Mouse (Mus musculus): ENCODE measurements at regions not wholly inside any gene's neighbourhood (a gene's known extent, or its start where the extent isn't known, plus 50 kb on each side); places are given as distances from the start of the nearest gene placed in this dataset.

- H3K27me3 ChIP-seq (ENCODE audit: control insufficient read depth, insufficient read depth, low read length): no peaks in the 10 kb centered on the region
- H3K36me3 ChIP-seq (ENCODE audit: control insufficient read depth, insufficient read depth, low read length): no peaks in the 10 kb centered on the region
- no peak overlapping the region for H3K9ac ChIP-seq (ENCODE audit: low read length)
- H3K9me3 ChIP-seq (ENCODE audit: control insufficient read depth, low read length): no peaks in the 10 kb centered on the region
- H3K4me3 ChIP-seq (ENCODE audit: low read depth, low read length): no peak overlapping the region
- H3K4me2 ChIP-seq (ENCODE audit: low read depth, low read length, severe bottlenecking): no peak overlapping the region
- H3K27ac ChIP-seq (ENCODE audit: low read depth, low read length): no peak overlapping the region
- ATAC-seq (replicated peaks; ENCODE audit: low FRiP score) (no peak), DNase-seq (ENCODE audit: low spot score) (no peak)
- no peaks in the 10 kb centered on the region for H3K4me1 ChIP-seq (replicated peaks; ENCODE audit: control insufficient read depth, insufficient read depth, low read length)
- WGBS: 85% methylated on average over 10 of the region's 10 CpGs
These were observed 184.9 kb upstream of the Ccdc122 start for GRCm38 (mm10) chr14:76851473-76852214.

GRCm38 (mm10) chr14:76850641-76851040 is 185.9 kb upstream of the Ccdc122 start:
- Histone ChIP-seq H3K4me3 (ENCODE audit: low read depth, low read length) (no peak overlapping the region), H3K9ac (ENCODE audit: low read length) (no peak overlapping the region), H3K27me3 (ENCODE audit: control insufficient read depth, insufficient read depth, low read length) (no peaks in the 10 kb centered on the region), H3K4me1 (replicated peaks; ENCODE audit: control insufficient read depth, insufficient read depth, low read length) (no peaks in the 10 kb centered on the region), H3K9me3 (ENCODE audit: control insufficient read depth, low read length) (no peaks in the 10 kb centered on the region), H3K36me3 (ENCODE audit: control insufficient read depth, insufficient read depth, low read length) (no peaks in the 10 kb centered on the region), H3K4me2 (ENCODE audit: low read depth, low read length, severe bottlenecking) (no peak overlapping the region), H3K27ac (ENCODE audit: low read depth, low read length) (no peak overlapping the region)
- DNase-seq (ENCODE audit: low spot score) (no peak), ATAC-seq (replicated peaks; ENCODE audit: low FRiP score) (no peak)
- WGBS: 91% methylated on average over 4 of the region's 4 CpGs

GRCm38 (mm10) chr14:76850051-76850450 is 186.5 kb upstream of the Ccdc122 start:
- Histone ChIP-seq H3K4me2 (ENCODE audit: low read depth, low read length, severe bottlenecking) (no peak overlapping the region), H3K27ac (ENCODE audit: low read depth, low read length) (no peak overlapping the region), H3K9me3 (ENCODE audit: control insufficient read depth, low read length) (no peaks in the 10 kb centered on the region), H3K36me3 (ENCODE audit: control insufficient read depth, insufficient read depth, low read length) (no peaks in the 10 kb centered on the region), H3K9ac (ENCODE audit: low read length) (no peak overlapping the region), H3K4me1 (replicated peaks; ENCODE audit: control insufficient read depth, insufficient read depth, low read length) (no peaks in the 10 kb centered on the region), H3K27me3 (ENCODE audit: control insufficient read depth, insufficient read depth, low read length) (no peaks in the 10 kb centered on the region), H3K4me3 (ENCODE audit: low read depth, low read length) (no peak overlapping the region)
- 52% methylated on average over 13 of the region's 13 CpGs for WGBS
- ATAC-seq (replicated peaks; ENCODE audit: low FRiP score) (no peak), DNase-seq (ENCODE audit: low spot score) (no peak)

GRCm38 (mm10) chr14:76849636-76850035 is 186.9 kb upstream of the Ccdc122 start:
- ATAC-seq (replicated peaks; ENCODE audit: low FRiP score): no peak
- Histone ChIP-seq H3K4me1 (replicated peaks; ENCODE audit: control insufficient read depth, insufficient read depth, low read length) (no peaks in the 10 kb centered on the region), H3K9ac (ENCODE audit: low read length) (no peak overlapping the region), H3K27me3 (ENCODE audit: control insufficient read depth, insufficient read depth, low read length) (no peaks in the 10 kb centered on the region), H3K36me3 (ENCODE audit: control insufficient read depth, insufficient read depth, low read length) (no peaks in the 10 kb centered on the region), H3K4me3 (ENCODE audit: low read depth, low read length) (no peak overlapping the region), H3K4me2 (ENCODE audit: low read depth, low read length, severe bottlenecking) (no peak overlapping the region), H3K9me3 (ENCODE audit: control insufficient read depth, low read length) (no peaks in the 10 kb centered on the region), H3K27ac (ENCODE audit: low read depth, low read length) (no peak overlapping the region)
- no peak for DNase-seq (ENCODE audit: low spot score)
- WGBS: 74% methylated on average over 6 of the region's 6 CpGs

- WGBS: 62% methylated on average over 3 of the region's 3 CpGs
These were observed 187.5 kb upstream of the Ccdc122 start for GRCm38 (mm10) chr14:76849071-76849470.

GRCm38 (mm10) chr14:76845706-76846105 is 190.9 kb upstream of the Ccdc122 start:
- no peak for DNase-seq (ENCODE audit: low spot score)
- Histone ChIP-seq H3K9me3 (ENCODE audit: control insufficient read depth, low read length) (no peaks in the 10 kb centered on the region), H3K27me3 (ENCODE audit: control insufficient read depth, insufficient read depth, low read length) (no peaks in the 10 kb centered on the region), H3K36me3 (ENCODE audit: control insufficient read depth, insufficient read depth, low read length) (no peaks in the 10 kb centered on the region), H3K9ac (ENCODE audit: low read length) (no peak overlapping the region), H3K4me1 (replicated peaks; ENCODE audit: control insufficient read depth, insufficient read depth, low read length) (no peaks in the 10 kb centered on the region), H3K4me3 (ENCODE audit: low read depth, low read length) (no peak overlapping the region), H3K4me2 (ENCODE audit: low read depth, low read length, severe bottlenecking) (no peak overlapping the region), H3K27ac (ENCODE audit: low read depth, low read length) (no peak overlapping the region)
- ATAC-seq (replicated peaks; ENCODE audit: low FRiP score): no peak
- WGBS: 74% methylated on average over 3 of the region's 3 CpGs

More at GRCm38 (mm10) chr14:76849071-76849470, 187.5 kb upstream of the Ccdc122 start:
- H3K9me3 ChIP-seq (ENCODE audit: control insufficient read depth, low read length): no peaks in the 10 kb centered on the region
- H3K36me3 ChIP-seq (ENCODE audit: control insufficient read depth, insufficient read depth, low read length): no peaks in the 10 kb centered on the region
- H3K27ac ChIP-seq (ENCODE audit: low read depth, low read length): no peak overlapping the region
- no peak for ATAC-seq (replicated peaks; ENCODE audit: low FRiP score)
- no peaks in the 10 kb centered on the region for H3K4me1 ChIP-seq (replicated peaks; ENCODE audit: control insufficient read depth, insufficient read depth, low read length)
- H3K27me3 ChIP-seq (ENCODE audit: control insufficient read depth, insufficient read depth, low read length): no peaks in the 10 kb centered on the region
- DNase-seq (ENCODE audit: low spot score): no peak
- H3K4me2 ChIP-seq (ENCODE audit: low read depth, low read length, severe bottlenecking): no peak overlapping the region
- no peak overlapping the region for H3K4me3 ChIP-seq (ENCODE audit: low read depth, low read length)
- no peak overlapping the region for H3K9ac ChIP-seq (ENCODE audit: low read length)

- no peak for ATAC-seq (replicated peaks; ENCODE audit: low FRiP score)
- H3K4me3 ChIP-seq (ENCODE audit: low read depth, low read length): no peak overlapping the region
- H3K4me2 ChIP-seq (ENCODE audit: low read depth, low read length, severe bottlenecking): no peak overlapping the region
- H3K9me3 ChIP-seq (ENCODE audit: control insufficient read depth, low read length): no peaks in the 10 kb centered on the region
- no peaks in the 10 kb centered on the region for H3K4me1 ChIP-seq (replicated peaks; ENCODE audit: control insufficient read depth, insufficient read depth, low read length)
- DNase-seq (ENCODE audit: low spot score): no peak
- no peaks in the 10 kb centered on the region for H3K36me3 ChIP-seq (ENCODE audit: control insufficient read depth, insufficient read depth, low read length)
- H3K9ac ChIP-seq (ENCODE audit: low read length): no peak overlapping the region
- 100% methylated on average over 1 of the region's 1 CpGs for WGBS
- H3K27me3 ChIP-seq (ENCODE audit: control insufficient read depth, insufficient read depth, low read length): no peaks in the 10 kb centered on the region
- H3K27ac ChIP-seq (ENCODE audit: low read depth, low read length): no peak overlapping the region
These were observed 191.9 kb upstream of the Ccdc122 start for GRCm38 (mm10) chr14:76844717-76845116.

GRCm38 (mm10) chr14:76837583-76838220 is 198.9 kb upstream of the Ccdc122 start:
- ATAC-seq (replicated peaks; ENCODE audit: low FRiP score): no peak
- Histone ChIP-seq H3K9me3 (ENCODE audit: control insufficient read depth, low read length) (no peaks in the 10 kb centered on the region), H3K27ac (ENCODE audit: low read depth, low read length) (no peak overlapping the region), H3K9ac (ENCODE audit: low read length) (no peak overlapping the region), H3K36me3 (ENCODE audit: control insufficient read depth, insufficient read depth, low read length) (no peaks in the 10 kb centered on the region), H3K27me3 (ENCODE audit: control insufficient read depth, insufficient read depth, low read length) (no peaks in the 10 kb centered on the region), H3K4me3 (ENCODE audit: low read depth, low read length) (no peak overlapping the region), H3K4me2 (ENCODE audit: low read depth, low read length, severe bottlenecking) (no peak overlapping the region), H3K4me1 (replicated peaks; ENCODE audit: control insufficient read depth, insufficient read depth, low read length) (no peaks in the 10 kb centered on the region)
- WGBS: 89% methylated on average over 5 of the region's 5 CpGs
- DNase-seq (ENCODE audit: low spot score): no peak

Measured in forebrain, embryonic 11.5 days (tissue).